Mouse (Mus musculus): Measurements from ENCODE around the gene Dcdc2c.

GRCm38 (mm10) chr12:28551775-28552174 is 424 bp downstream of the Dcdc2c start:
- no peak for TF ChIP-seq CTCF (conservative IDR thresholded peaks at IDR 0.05; ENCODE audit: low read length)
- no peak for TF ChIP-seq POU5F1 (IDR thresholded peaks at IDR 0.05; ENCODE audit: borderline replicate concordance, low read length)

Measured in E14TG2a.4 (cell line).